Mouse (Mus musculus): ENCODE measurements around the gene Sertad3.

The Sertad3 gene

GRCm38 (mm10) chr7:27473156-27473834 is at the start of gene Sertad3:
Sertad3 (plus strand) TSS chr7:27473768.
- DNase-seq (ENCODE audit: low spot score): peak; percentile 98

- DNase-seq (ENCODE audit: low spot score): no peak
Measured at GRCm38 (mm10) chr7:27427387-27427786, 46.2 kb upstream of the Sertad3 start.

- no peak for DNase-seq (ENCODE audit: low spot score)
Measured at GRCm38 (mm10) chr7:27428002-27428401, 45.6 kb upstream of the Sertad3 start.

GRCm38 (mm10) chr7:27429135-27429534 is 44.4 kb upstream of the Sertad3 start:
- no peak for DNase-seq (ENCODE audit: low spot score)

GRCm38 (mm10) chr7:27433349-27433748 is 40.2 kb upstream of the Sertad3 start:
- no peak for DNase-seq (ENCODE audit: low spot score)

GRCm38 (mm10) chr7:27433794-27434193 is 39.8 kb upstream of the Sertad3 start:
- DNase-seq (ENCODE audit: low spot score): no peak

- DNase-seq (ENCODE audit: low spot score): peak; percentile 56
Measured at GRCm38 (mm10) chr7:27437544-27437943, 36.0 kb upstream of the Sertad3 start.

- DNase-seq (ENCODE audit: low spot score): no peak
Measured at GRCm38 (mm10) chr7:27440014-27440413, 33.6 kb upstream of the Sertad3 start.

- no peak for DNase-seq (ENCODE audit: low spot score)
Measured at GRCm38 (mm10) chr7:27446051-27446450, 27.5 kb upstream of the Sertad3 start.

GRCm38 (mm10) chr7:27446521-27447418 is 26.8 kb upstream of the Sertad3 start:
- no peak for DNase-seq (ENCODE audit: low spot score)

GRCm38 (mm10) chr7:27447419-27448286 is 25.9 kb upstream of the Sertad3 start, which contains the start of the genes Sptbn4 and Blvrb:
Sptbn4 (minus strand) TSS chr7:27447686.
Blvrb (plus strand) TSS chr7:27447978.
- DNase-seq (ENCODE audit: low spot score): peak; percentile 97

- peak; percentile 62 for DNase-seq (ENCODE audit: low spot score)
Measured at GRCm38 (mm10) chr7:27448421-27449206, 25.0 kb upstream of the Sertad3 start.

GRCm38 (mm10) chr7:27449256-27449862 is 24.2 kb upstream of the Sertad3 start:
- peak; percentile 74 for DNase-seq (ENCODE audit: low spot score)

GRCm38 (mm10) chr7:27451359-27451758 is 22.2 kb upstream of the Sertad3 start:
- DNase-seq (ENCODE audit: low spot score): no peak

GRCm38 (mm10) chr7:27452206-27452770 is 21.3 kb upstream of the Sertad3 start:
- DNase-seq (ENCODE audit: low spot score): no peak

GRCm38 (mm10) chr7:27454461-27455121 is 19.0 kb upstream of the Sertad3 start:
- peak; percentile 46 for DNase-seq (ENCODE audit: low spot score)

GRCm38 (mm10) chr7:27455273-27455672 is 18.3 kb upstream of the Sertad3 start:
- DNase-seq (ENCODE audit: low spot score): no peak

- no peak for DNase-seq (ENCODE audit: low spot score)
Measured at GRCm38 (mm10) chr7:27458614-27459013, 15.0 kb upstream of the Sertad3 start.

- DNase-seq (ENCODE audit: low spot score): no peak
Measured at GRCm38 (mm10) chr7:27459640-27460039, 13.9 kb upstream of the Sertad3 start.

GRCm38 (mm10) chr7:27460477-27460876 is 13.1 kb upstream of the Sertad3 start:
- no peak for DNase-seq (ENCODE audit: low spot score)

Data from spleen, adult 12 weeks (tissue).